Mouse (Mus musculus) lung, postnatal 0 days (tissue): Measurements from ENCODE around the gene Stmn3. TPM values are rescaled to one million over a fixed set of nuclear protein-coding genes. Genes with fewer than 3 reads are reported as not detected.
A peak's percentile ranks its signal among the peaks of the same experiment; 100 is the strongest.

ENCODE experiments used
- ATAC-seq: fragments of 200-750 bp; cut with Nextera tagmentation; 2 replicates; pipeline ENCODE4 v1.8.0; 2017; ENCODE audit warnings: moderate library complexity
- DNase-seq: peaks from one replicate; pipeline ENCODE4 v3.0.0-alpha.2; 2016; ENCODE audit warnings: low spot score
- H3K27ac ChIP-seq: fragments of 300-500 bp; sonication (generic); 2 replicates; pipeline ENCODE4 v1.5.1; 2014; ENCODE audit warnings: antibody characterized with exemption, mild to moderate bottlenecking, low read length, mixed read lengths
- H3K27me3 ChIP-seq: fragments of 300-500 bp; sonication (generic); replicated peaks from 2 replicates; pipeline ENCODE4 v1.6.1; 2014; ENCODE audit warnings: low read length, mixed read lengths; ENCODE audit not compliant: insufficient read depth
- H3K36me3 ChIP-seq: fragments of 300-500 bp; sonication (generic); 2 replicates; pipeline ENCODE4 v1.6.1; 2014; ENCODE audit warnings: low read length, mixed read lengths; ENCODE audit not compliant: insufficient read depth
- H3K4me1 ChIP-seq: fragments of 300-500 bp; sonication (generic); 2 replicates; pipeline ENCODE4 v1.6.1; 2014; ENCODE audit warnings: antibody characterized with exemption, low read depth, low read length, mixed read lengths; ENCODE audit not compliant: insufficient read depth
- H3K4me2 ChIP-seq: fragments of 300-500 bp; sonication (generic); replicated peaks from 2 replicates; pipeline ENCODE4 v1.6.1; 2014; ENCODE audit warnings: low read depth, mild to moderate bottlenecking, low read length, moderate library complexity, mixed read lengths
- H3K4me3 ChIP-seq: fragments of 300-500 bp; sonication (generic); 2 replicates; pipeline ENCODE4 v1.5.1; 2014; ENCODE audit warnings: low read depth, low read length
- H3K9ac ChIP-seq: fragments of 300-500 bp; sonication (generic); replicated peaks from 2 replicates; pipeline ENCODE4 v1.6.1; 2014; ENCODE audit warnings: low read depth, mild to moderate bottlenecking
- H3K9me3 ChIP-seq: fragments of 300-500 bp; sonication (generic); 2 replicates; pipeline ENCODE4 v1.6.1; 2016; ENCODE audit warnings: low read length, mixed read lengths
- CTCF ChIP-seq: IDR thresholded peaks from 2 replicates; pipeline ENCODE4 v1.5.1; 2016; ENCODE audit warnings: antibody characterized with exemption, mild to moderate bottlenecking
- EP300 ChIP-seq: IDR thresholded peaks from 2 replicates; pipeline ENCODE4 v1.6.1; 2016; ENCODE audit warnings: antibody characterized with exemption, mild to moderate bottlenecking, control low read depth
- WGBS: fragments of 180-500 bp; shearing (Covaris S2); extraction: QIAGEN DNeasy Blood & Tissue Kit; methylation state at CpG from one replicate; pipeline ENCODE4 v1.1.7; 2014; 5-methylcytosine and 5-hydroxymethylcytosine counted together
- polyA plus RNA-seq: library from polyadenylated mRNA; unstranded; fragments of >200 nt; fragmentation: Nextera tagmentation; extraction: Ambion mirVana; gene quantifications from 2 replicates; pipeline ENCODE4 v1.2.1, GENCODE M21; 2015

Stmn3 gene
- polyA plus RNA-seq, 1 experiment from 2014 or later: 0.95 TPM

DNA sequence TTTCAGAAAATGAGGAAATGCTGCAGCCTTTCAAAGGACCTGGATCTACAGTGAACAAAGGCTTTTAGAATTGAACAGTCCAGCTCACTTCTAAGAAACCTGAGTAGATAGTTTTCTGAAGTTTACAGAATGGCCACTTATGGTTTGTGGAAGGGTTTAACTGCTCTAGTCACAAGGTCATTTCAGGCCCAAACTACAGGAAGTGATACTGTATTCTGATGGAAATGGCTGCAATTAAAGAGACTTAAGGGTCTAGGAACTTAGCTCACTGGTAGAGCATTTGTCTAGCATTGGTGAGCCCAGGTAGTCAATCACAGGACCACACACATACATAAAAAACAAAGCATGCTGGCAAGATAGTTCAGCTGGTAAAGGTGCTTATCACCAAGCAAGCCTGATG, 18.2 kb upstream of the Stmn3 start:
- DNase-seq (no peak), ATAC-seq (no peak)
- peaks cover 23% of the 10 kb centered on the region; the same call in 1 of the 2 replicates for H3K36me3 ChIP-seq

DNA sequence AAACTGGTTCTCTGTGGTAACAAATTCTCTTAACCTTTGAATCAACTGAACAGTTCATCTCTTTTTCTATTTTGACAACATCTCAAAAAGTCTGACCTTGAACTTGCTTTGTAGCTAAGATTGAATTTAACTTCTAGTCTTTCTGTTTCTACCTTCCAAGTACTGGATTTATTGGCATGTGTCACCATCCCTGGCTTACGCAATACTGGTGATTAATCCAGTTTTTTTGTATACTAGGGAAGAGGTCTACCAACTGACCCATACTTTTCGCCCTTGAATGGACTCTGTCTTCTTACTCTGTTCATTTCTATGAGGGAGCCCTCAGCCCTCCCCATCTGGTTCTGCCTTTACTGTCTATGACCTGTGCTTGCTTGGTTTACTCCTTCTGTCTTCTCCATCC, 11.8 kb upstream of the Stmn3 start:
- H3K27me3 ChIP-seq: no peaks in the 10 kb centered on the region
- WGBS: 100% methylated on average over 2 of the region's 2 CpGs
- no peak for TF ChIP-seq EP300
- no peak for TF ChIP-seq CTCF
- H3K9me3 ChIP-seq: no peaks in the 10 kb centered on the region
- no peak overlapping the region for H3K4me2 ChIP-seq
- H3K27ac ChIP-seq: no peak overlapping the region
- no peak overlapping the region for H3K4me3 ChIP-seq
- no peaks in the 10 kb centered on the region for H3K4me1 ChIP-seq
- no peak for ATAC-seq
- H3K36me3 ChIP-seq: peaks cover 23% of the 10 kb centered on the region; the same call in 1 of the 2 replicates
- no peak for DNase-seq
- no peak overlapping the region for H3K9ac ChIP-seq

More for the DNA sequence above, 18.2 kb upstream of the Stmn3 start:
- Histone ChIP-seq H3K27me3 (no peaks in the 10 kb centered on the region), H3K4me2 (no peak overlapping the region), H3K4me1 (no peaks in the 10 kb centered on the region), H3K9ac (no peak overlapping the region), H3K9me3 (no peaks in the 10 kb centered on the region), H3K27ac (no peak overlapping the region), H3K4me3 (no peak overlapping the region)
- TF ChIP-seq EP300 (no peak), CTCF (no peak)

- DNase-seq (no peak), ATAC-seq (no peak)
- WGBS: 84% methylated on average over 5 of the region's 5 CpGs
- Histone ChIP-seq H3K9ac (no peak overlapping the region), H3K4me2 (no peak overlapping the region), H3K4me3 (no peak overlapping the region), H3K27me3 (no peaks in the 10 kb centered on the region), H3K36me3 (peaks cover 16% of the 10 kb centered on the region; the same call in 1 of the 2 replicates), H3K27ac (no peak overlapping the region), H3K4me1 (peaks cover 4% of the 10 kb centered on the region; the same call in 1 of the 2 replicates), H3K9me3 (no peaks in the 10 kb centered on the region)
- no peak for TF ChIP-seq EP300
- TF ChIP-seq CTCF: no peak
Measured at GRCm38 (mm10) chr2:181322136-181322535, 7.8 kb upstream of the Stmn3 start.

- no peaks in the 10 kb centered on the region for H3K27me3 ChIP-seq
- DNase-seq: no peak
- peaks cover 4% of the 10 kb centered on the region; the same call in 1 of the 2 replicates for H3K4me1 ChIP-seq
- H3K4me2 ChIP-seq: peak overlapping the region; percentile 56
- H3K36me3 ChIP-seq: peaks cover 16% of the 10 kb centered on the region; the same call in 1 of the 2 replicates
- TF ChIP-seq CTCF: no peak
- TF ChIP-seq EP300: no peak
- H3K4me3 ChIP-seq: peak overlapping the region; percentile 63
- no peak overlapping the region for H3K27ac ChIP-seq
- H3K9me3 ChIP-seq: no peaks in the 10 kb centered on the region
- ATAC-seq: no peak
- H3K9ac ChIP-seq: peak overlapping the region; percentile 17; the same call in 1 of the 2 replicates
- WGBS: 9% methylated on average over 7 of the region's 7 CpGs
Measured at GRCm38 (mm10) chr2:181320103-181320499, 5.8 kb upstream of the Stmn3 start.

GRCm38 (mm10) chr2:181319248-181320102, 5.2 kb upstream of the Stmn3 start, which contains the start of gene Rtel1:
TSS of gene Rtel1 (plus strand) at chr2:181319739.
- Histone ChIP-seq H3K9ac (peak within 1 kb of the TSS; percentile 17; the same call in 1 of the 2 replicates), H3K4me3 (peak within 1 kb of the TSS; percentile 63), H3K27ac (no peak within 1 kb of the TSS), H3K4me1 (peaks cover 4% of the 10 kb centered on the region; the same call in 1 of the 2 replicates), H3K9me3 (no peaks in the 10 kb centered on the region), H3K4me2 (peak within 1 kb of the TSS; percentile 56), H3K27me3 (no peaks in the 10 kb centered on the region), H3K36me3 (peaks cover 16% of the 10 kb centered on the region; the same call in 1 of the 2 replicates)
- TF ChIP-seq EP300: no peak
- peak; percentile 27; the same call in 1 of the 2 replicates for TF ChIP-seq CTCF
- ATAC-seq (peak; percentile 97), DNase-seq (peak; percentile 92)
- WGBS: 5% methylated on average over 40 of the region's 40 CpGs

GRCm38 (mm10) chr2:181313344-181314079, 788 bp downstream of the Stmn3 start:
- H3K27ac ChIP-seq: no peak overlapping the region
- TF ChIP-seq CTCF (no peak), EP300 (no peak)
- peak overlapping the region; percentile 14 for H3K4me2 ChIP-seq
- no peak overlapping the region for H3K4me3 ChIP-seq
- DNase-seq: no peak
- peaks cover 19% of the 10 kb centered on the region for H3K27me3 ChIP-seq
- 4% methylated on average over 35 of the region's 35 CpGs for WGBS
- no peak overlapping the region for H3K9ac ChIP-seq
- H3K36me3 ChIP-seq: no peaks in the 10 kb centered on the region
- ATAC-seq: peak; percentile 4; the same call in 1 of the 2 replicates
- no peaks in the 10 kb centered on the region for H3K4me1 ChIP-seq
- H3K9me3 ChIP-seq: no peaks in the 10 kb centered on the region
